Mouse (Mus musculus): ENCODE results near the gene Mrpl19.

Gene Mrpl19

DNA sequence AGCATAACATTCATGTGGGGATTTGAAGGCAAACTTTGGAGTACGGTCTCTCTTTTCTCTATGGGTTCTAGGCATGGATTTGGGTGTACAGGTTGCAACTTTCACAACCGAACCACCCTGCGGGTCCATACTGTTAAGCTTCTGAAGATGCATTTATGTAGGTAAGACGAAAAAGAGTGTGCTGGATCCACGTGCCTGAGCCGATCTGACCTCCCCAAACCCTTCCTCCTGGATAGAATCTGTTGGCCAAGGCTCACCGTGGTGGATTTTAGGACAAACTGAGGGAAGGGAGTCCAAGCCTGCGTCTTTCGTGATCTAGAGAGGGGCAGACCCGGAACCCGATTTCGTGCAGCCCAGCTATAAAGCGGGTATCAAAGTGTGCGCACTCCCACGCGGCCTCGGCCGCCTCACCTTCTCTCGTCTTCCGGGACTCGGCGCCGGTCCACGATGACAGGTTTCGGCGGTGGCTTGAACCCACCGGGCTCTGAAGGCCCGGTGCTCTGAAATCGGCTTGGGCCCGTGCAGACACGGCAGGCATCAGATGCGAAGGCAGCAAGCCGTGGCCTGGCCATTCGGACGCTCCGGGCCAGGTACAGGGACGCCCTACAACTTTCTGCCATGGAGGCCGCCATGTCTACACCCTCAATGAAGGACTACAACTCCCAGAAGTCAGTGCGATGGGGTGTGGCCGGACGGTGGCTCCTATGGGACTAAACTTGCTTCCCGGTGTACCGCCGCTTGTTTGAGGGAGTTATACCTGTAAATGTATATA lies at the start of gene Mrpl19:
Gene Mrpl19, minus strand, starts transcription at position 663 of the 772 bp plus-strand sequence.
- DNase-seq (ENCODE audit: low spot score), result peak; percentile 95

GRCm38 (mm10) chr6:82012392-82012791 lies 46.6 kb upstream of the Mrpl19 start:
- DNase-seq (ENCODE audit: low spot score), result no peak

GRCm38 (mm10) chr6:81990049-81990810 lies 24.5 kb upstream of the Mrpl19 start:
- no peak for DNase-seq (ENCODE audit: low spot score)

GRCm38 (mm10) chr6:81988341-81988740 lies 22.6 kb upstream of the Mrpl19 start:
- no peak for DNase-seq (ENCODE audit: low spot score)

- no peak for DNase-seq (ENCODE audit: low spot score)
Measured at GRCm38 (mm10) chr6:81987580-81987979, 21.8 kb upstream of the Mrpl19 start.

DNA sequence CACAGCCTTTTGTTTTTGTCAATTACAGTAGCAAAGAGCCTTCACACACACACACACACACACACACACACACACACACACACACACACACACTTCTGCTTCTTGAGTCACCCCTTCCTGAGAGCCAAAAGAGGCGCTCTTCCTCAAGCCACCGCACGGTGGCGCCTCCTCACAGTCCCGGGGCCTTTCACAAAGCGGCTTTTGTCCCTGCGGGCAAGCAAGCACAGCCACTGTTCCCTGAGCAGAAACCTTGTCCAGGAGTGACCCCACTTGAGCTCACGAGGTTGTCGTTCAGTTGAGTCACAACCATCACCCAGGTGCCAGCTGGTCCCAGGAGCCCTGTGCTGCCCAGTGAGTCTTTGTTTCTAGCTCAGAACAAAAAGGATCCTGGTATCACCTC lies 21.3 kb upstream of the Mrpl19 start:
- DNase-seq (ENCODE audit: low spot score), result peak; percentile 81

DNA sequence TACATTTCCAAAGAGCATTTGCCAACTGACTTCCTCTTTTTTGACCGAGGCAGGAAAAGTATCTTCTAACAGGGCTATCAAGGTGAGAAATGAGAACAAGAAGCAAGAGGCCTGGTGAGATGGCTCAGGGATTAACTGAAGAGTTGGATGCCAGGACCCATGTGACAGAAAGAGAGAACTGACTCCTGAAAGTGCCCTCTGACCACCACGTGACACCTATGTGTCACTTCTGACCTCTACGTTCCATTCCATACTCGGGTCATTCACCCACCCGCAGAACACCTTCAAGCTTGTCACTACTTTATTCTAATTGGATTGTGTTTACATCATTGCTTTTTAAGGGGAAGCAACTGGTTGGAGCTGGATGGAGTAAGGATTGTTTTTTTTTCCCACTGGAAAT lies 20.8 kb upstream of the Mrpl19 start:
- no peak for DNase-seq (ENCODE audit: low spot score)

- no peak for DNase-seq (ENCODE audit: low spot score)
Measured at GRCm38 (mm10) chr6:81986171-81986570, 20.4 kb upstream of the Mrpl19 start.

DNA sequence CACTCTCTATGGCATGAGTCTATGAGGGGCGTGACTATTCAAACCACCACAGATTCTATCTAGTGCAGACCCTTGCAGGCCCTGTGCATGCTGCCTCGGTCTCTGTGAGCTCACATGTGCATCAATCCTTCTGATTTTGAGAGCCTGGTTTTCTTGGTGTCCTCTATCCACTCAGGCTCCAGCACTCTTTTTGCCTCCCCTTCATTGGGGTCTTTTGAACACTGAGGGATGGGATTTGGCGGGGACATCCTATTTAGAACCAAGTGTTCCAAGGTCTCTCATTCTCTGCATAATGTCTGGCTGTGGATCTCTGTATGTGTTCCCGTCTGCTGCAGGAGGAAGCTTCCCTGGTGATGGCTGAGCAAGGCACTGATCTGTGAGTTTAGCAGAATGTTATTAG lies 13.5 kb upstream of the Mrpl19 start:
- no peak for DNase-seq (ENCODE audit: low spot score)

DNA sequence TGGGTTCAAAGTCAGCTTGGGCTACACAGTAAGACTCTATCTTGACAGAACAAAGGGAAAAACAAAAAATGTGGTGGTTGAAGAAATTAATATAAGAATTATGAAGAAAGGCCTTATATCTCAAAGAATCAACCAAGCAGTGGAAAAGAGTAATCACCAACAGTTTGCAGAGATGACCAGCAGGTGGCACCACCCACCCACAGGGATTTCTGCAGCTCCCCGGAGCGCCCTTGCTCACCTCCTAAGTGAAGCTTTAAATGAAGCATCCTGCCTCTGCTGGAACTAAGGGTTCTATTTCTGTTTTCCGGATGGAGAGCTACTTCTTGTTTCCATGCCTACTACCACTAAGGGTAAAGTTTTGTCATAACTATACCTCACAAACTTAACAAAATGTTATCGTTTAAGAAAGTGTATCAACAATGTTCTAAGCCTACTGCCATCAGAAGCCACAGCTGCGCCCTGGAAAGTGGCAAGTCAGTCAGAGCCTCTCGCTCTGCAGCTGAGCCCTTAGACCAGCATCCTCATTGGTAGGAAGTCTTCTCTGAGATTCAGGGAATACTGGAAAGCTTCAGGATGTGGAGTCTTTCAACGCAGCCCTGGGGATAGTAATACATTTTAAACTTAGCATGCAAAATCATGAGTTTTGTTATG lies 10.3 kb upstream of the Mrpl19 start:
- peak; percentile 72 for DNase-seq (ENCODE audit: low spot score)

DNA sequence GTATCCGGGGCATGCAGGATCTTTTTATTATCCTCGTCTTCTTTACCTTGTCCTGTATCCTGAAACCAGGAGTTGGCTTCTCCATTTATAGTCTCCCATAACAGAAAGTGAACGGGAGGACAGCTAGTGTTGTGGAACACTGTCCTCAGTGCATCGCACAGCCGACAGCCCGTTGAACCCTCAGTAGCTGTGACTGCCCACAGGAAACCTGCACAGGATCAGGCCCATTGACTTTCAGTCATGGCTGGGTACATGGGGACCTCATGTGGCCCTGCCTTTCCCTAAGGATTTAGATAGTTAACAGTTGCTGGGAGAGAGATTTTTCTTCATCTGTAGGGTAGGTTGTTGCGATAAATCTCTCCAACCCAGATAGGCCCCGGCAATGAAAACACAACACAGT lies 6.8 kb upstream of the Mrpl19 start:
- DNase-seq (ENCODE audit: low spot score), result no peak

- DNase-seq (ENCODE audit: low spot score), result no peak
Measured at GRCm38 (mm10) chr6:81971196-81971595, 5.4 kb upstream of the Mrpl19 start.

GRCm38 (mm10) chr6:81966068-81966544 lies 348 bp upstream of the Mrpl19 start:
- no peak for DNase-seq (ENCODE audit: low spot score)

DNA sequence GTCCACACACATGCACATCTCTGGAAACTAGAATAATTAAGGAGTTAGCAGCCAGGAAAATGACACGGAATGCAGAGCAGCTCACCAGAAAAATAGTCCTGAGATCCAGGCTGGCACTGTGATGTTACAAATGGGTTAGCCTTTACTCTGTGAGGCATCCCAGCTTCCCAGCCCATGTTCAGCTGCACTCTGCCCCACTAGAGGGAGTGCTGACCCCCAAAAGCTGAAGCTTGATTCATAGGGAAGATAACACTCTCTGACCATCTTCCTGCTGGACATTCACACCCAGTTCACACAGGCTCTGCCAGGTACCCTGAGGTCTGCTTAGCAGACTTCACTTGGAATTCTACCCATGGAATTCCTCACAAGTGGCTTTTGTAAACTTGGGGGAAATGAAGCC lies 5.5 kb downstream of the Mrpl19 start:
- no peak for DNase-seq (ENCODE audit: low spot score)

- DNase-seq (ENCODE audit: low spot score), result no peak
Measured at GRCm38 (mm10) chr6:81959866-81960265, 5.9 kb downstream of the Mrpl19 start.

DNA sequence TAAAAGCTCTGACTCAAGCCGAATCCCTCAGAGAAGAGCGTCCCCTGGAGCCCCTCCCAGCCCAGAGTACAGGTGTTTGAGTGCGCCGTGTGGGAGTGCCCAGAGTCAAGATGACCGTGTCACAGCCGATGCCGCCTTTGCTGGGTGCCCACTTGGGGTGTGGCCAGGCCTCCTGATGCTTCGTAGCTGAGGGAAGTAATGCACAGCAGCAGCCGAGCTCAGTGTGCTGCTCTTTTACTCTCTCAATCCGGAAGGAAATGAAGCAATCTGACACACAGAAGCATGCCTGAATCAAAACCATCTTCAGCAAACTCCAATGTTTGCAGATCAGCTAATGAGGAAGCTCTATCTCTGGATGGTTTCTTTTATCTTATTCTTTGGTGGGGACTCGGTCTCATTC lies 7.8 kb downstream of the Mrpl19 start:
- DNase-seq (ENCODE audit: low spot score), result no peak

DNA sequence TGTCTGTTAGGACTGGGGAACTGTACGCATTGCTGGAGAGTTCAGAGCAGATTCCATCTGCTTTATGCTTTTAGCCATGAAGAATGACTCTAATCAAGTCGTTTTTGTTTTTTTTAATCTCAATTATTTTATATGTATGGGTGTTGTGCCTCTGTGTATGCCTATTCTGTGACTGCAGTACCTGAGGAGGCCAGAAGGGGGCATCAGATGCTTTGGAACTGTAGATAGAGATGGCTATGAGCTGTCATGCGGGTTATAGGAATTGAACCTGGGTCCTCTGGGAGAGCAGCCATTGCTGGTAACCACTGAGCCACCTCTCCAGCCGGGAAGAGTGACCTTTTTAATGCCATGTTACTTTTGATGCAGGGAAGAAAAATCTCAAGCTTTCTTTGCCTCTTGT lies 9.4 kb downstream of the Mrpl19 start:
- DNase-seq (ENCODE audit: low spot score), result no peak

GRCm38 (mm10) chr6:81955133-81955532 lies 10.6 kb downstream of the Mrpl19 start:
- DNase-seq (ENCODE audit: low spot score), result no peak

DNA sequence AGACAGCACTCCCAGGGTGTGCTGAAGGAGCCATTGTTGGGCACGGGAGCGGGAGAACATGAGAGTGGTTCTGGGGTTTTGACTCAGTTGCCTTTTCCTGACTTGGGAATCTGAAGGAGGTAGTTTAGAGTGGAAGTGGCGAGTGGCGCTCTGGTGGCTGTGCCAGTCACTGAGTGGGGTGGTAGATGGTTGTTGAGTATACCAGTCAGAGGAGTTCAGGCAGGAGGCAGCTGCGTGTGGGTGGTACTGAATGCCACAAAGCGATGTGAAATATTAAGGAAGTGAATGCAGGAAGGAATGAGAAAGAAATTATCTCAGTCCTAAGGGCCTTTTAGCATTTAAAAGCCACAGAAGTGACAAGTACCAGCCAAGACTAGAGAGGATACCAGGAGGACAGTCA lies 18.9 kb downstream of the Mrpl19 start:
- no peak for DNase-seq (ENCODE audit: low spot score)

- DNase-seq (ENCODE audit: low spot score), result no peak
Measured at GRCm38 (mm10) chr6:81944432-81944831, 21.3 kb downstream of the Mrpl19 start.

DNA sequence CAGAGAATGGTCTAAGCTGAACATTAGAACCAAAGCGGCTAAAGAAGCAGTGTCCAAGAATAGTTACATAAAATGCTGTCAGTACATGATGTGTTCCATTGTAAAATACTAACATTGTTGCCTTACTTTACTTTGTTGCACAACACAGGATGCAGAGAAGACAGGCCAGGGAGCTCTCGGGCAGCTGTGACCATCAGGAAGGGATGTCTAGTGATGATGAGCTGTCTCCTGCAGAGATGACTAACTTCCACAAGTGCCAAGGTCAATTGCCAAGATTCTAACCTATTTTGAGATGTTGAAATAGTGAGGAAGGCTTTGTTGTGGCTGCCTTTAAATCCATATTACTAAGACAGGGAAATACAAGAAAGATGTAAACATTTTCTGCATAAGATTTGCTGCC lies 22.5 kb downstream of the Mrpl19 start:
- no peak for DNase-seq (ENCODE audit: low spot score)

DNA sequence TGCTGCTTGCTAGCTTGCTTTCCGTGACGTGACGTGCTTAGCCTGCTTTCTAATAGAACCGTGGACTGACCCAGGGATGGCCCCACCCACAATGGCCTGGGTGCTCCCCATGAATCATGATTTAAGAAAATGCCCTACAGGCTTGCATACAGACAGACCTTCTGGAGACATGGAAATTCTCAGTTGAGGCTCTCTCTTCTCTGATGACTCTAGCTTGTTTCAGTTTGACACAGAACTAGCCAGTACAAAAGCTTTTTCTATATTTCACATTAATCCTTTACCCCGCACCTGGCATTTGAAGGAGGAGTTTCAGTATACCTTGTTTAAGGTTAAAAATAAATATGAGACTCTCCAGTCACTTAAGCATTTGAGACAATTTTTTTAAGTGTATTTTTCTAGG lies 24.0 kb downstream of the Mrpl19 start:
- no peak for DNase-seq (ENCODE audit: low spot score)

- no peak for DNase-seq (ENCODE audit: low spot score)
Measured at GRCm38 (mm10) chr6:81933281-81933680, 32.5 kb downstream of the Mrpl19 start.
